Mouse (Mus musculus): ENCODE results near the gene Bicd2.

GRCm38 (mm10) chr13:49320040-49320439, 21.3 kb upstream of the Bicd2 start, which contains the start of gene Fgd3:
- TF ChIP-seq CTCF (IDR thresholded peaks at IDR 0.05; ENCODE audit: borderline replicate concordance, extremely low read depth, insufficient read depth, insufficient read length) (no peak), POLR2A (IDR thresholded peaks at IDR 0.05; ENCODE audit: borderline replicate concordance, extremely low read depth, insufficient read depth, insufficient read length, poor library complexity, severe bottlenecking) (no peak)

Measured in brain, embryonic 14.5 days (tissue).